Mouse (Mus musculus) CH12.LX (cell line): ENCODE measurements around the gene 5330417C22Rik. TPM values are rescaled to one million over a fixed set of nuclear protein-coding genes. Genes with fewer than 3 reads are reported as not detected.

ENCODE experiments used
- DNase-seq: peaks from one replicate; pipeline ENCODE4 v3.0.0-alpha.2; 2013; ENCODE audit errors: extremely low read depth
- H3K27ac ChIP-seq: 2 replicates; pipeline ENCODE4 v1.5.1; 2012; ENCODE audit warnings: low read depth, mild to moderate bottlenecking, control low read depth, moderate library complexity; ENCODE audit not compliant: insufficient read depth
- H3K27me3 ChIP-seq: replicated peaks from 2 replicates; pipeline ENCODE3; 2012; ENCODE audit warnings: inconsistent platforms
- H3K36me3 ChIP-seq, 2 experiments: replicated peaks in 1 of 2; 2 replicates each; pipeline versions ENCODE3 to v1.6.1; 2012; ENCODE audit warnings: inconsistent platforms in 1 of 2, low read length in 1 of 2, mild to moderate bottlenecking in 1 of 2, mixed read lengths in 1 of 2, moderate library complexity in 1 of 2; ENCODE audit not compliant: control insufficient read depth in 1 of 2, insufficient read depth in 1 of 2
- H3K4me1 ChIP-seq, 2 experiments: 2 replicates each; pipeline ENCODE4 v1.6.1; 2012; ENCODE audit warnings: inconsistent platforms in 1 of 2, moderate library complexity in 1 of 2; ENCODE audit not compliant: insufficient read depth in 2 of 2, control insufficient read depth in 1 of 2
- H3K4me2 ChIP-seq: 2 replicates; pipeline ENCODE4 v1.6.1; 2012; ENCODE audit warnings: low read depth, mild to moderate bottlenecking, control low read depth; ENCODE audit not compliant: poor library complexity, insufficient read depth, severe bottlenecking
- H3K4me3 ChIP-seq, 3 experiments: fragments of 150-350 bp in 1 of 3; sonication (generic) in 1 of 3; replicated peaks in 1 of 3; 2 replicates each; pipeline versions ENCODE3 to v1.5.1; 2011 to 2012; ENCODE audit warnings: low read depth in 2 of 3, low read length in 2 of 3, mild to moderate bottlenecking in 2 of 3, moderate library complexity in 2 of 3, control low read depth in 1 of 3, improper control_type of control experiment in 1 of 3, inconsistent platforms in 1 of 3, mixed read lengths in 1 of 3; ENCODE audit not compliant: poor library complexity in 1 of 3
- H3K79me2 ChIP-seq: replicated peaks from 2 replicates; pipeline ENCODE4 v1.6.1; 2012; ENCODE audit warnings: mild to moderate bottlenecking, moderate library complexity; ENCODE audit not compliant: control insufficient read depth, poor library complexity, insufficient read depth, severe bottlenecking; ENCODE audit errors: extremely low read depth
- H3K9ac ChIP-seq: 2 replicates; pipeline ENCODE4 v1.6.1; 2012; ENCODE audit warnings: low read depth, mild to moderate bottlenecking, control low read depth, moderate library complexity; ENCODE audit not compliant: insufficient read depth
- H3K9me3 ChIP-seq: replicated peaks from 2 replicates; pipeline ENCODE3; 2012; ENCODE audit warnings: low read length, inconsistent platforms, mixed read lengths
- CHD1 ChIP-seq: IDR thresholded peaks from 2 replicates; pipeline ENCODE4 v1.6.1; 2012; ENCODE audit warnings: low read depth, low read length, improper control_type of control experiment, inconsistent platforms
- CTCF ChIP-seq, 2 experiments: IDR thresholded peaks in 1 of 2; conservative IDR thresholded peaks in 1 of 2; 2 replicates each; pipeline ENCODE4 v1.5.1; 2011 to 2012; ENCODE audit warnings: low read depth in 2 of 2, low read length in 2 of 2, improper control_type of control experiment in 1 of 2, inconsistent platforms in 1 of 2, mild to moderate bottlenecking in 1 of 2, moderate library complexity in 1 of 2
- E2F4 ChIP-seq: IDR thresholded peaks from 2 replicates; pipeline ENCODE4 v1.6.1; 2011; ENCODE audit warnings: low read depth, low read length, improper control_type of control experiment; ENCODE audit not compliant: insufficient replicate concordance
- ELF1 ChIP-seq: IDR thresholded peaks from 2 replicates; pipeline ENCODE4 v1.6.1; 2014; ENCODE audit warnings: low read depth, mild to moderate bottlenecking, inconsistent platforms, low read length, improper control_type of control experiment
- ETS1 ChIP-seq: conservative IDR thresholded peaks from 2 replicates; pipeline ENCODE4 v1.6.1; 2012; ENCODE audit warnings: low read depth, mild to moderate bottlenecking, inconsistent platforms, low read length, improper control_type of control experiment, moderate library complexity
- GABPA ChIP-seq: IDR thresholded peaks from 2 replicates; pipeline ENCODE4 v1.6.1; 2012; ENCODE audit warnings: low read depth, low read length, improper control_type of control experiment, inconsistent platforms; ENCODE audit not compliant: insufficient replicate concordance
- HCFC1 ChIP-seq: IDR thresholded peaks from 2 replicates; pipeline ENCODE4 v1.6.1; 2012; ENCODE audit warnings: low read depth, mild to moderate bottlenecking, inconsistent platforms, low read length, improper control_type of control experiment
- IRF4 ChIP-seq: IDR thresholded peaks from 2 replicates; pipeline ENCODE4 v1.6.1; 2014; ENCODE audit warnings: low read depth, mild to moderate bottlenecking, inconsistent platforms, low read length, improper control_type of control experiment
- JUN ChIP-seq: IDR thresholded peaks from 2 replicates; pipeline ENCODE4 v1.6.1; 2011; ENCODE audit warnings: low read depth, mild to moderate bottlenecking, low read length, improper control_type of control experiment, moderate library complexity; ENCODE audit not compliant: insufficient read depth
- MAFK ChIP-seq: IDR thresholded peaks from 2 replicates; pipeline ENCODE4 v1.6.1; 2011; ENCODE audit warnings: low read length, improper control_type of control experiment; ENCODE audit not compliant: insufficient replicate concordance
- MAX ChIP-seq: IDR thresholded peaks from 2 replicates; pipeline ENCODE4 v1.6.1; 2011; ENCODE audit warnings: low read length, improper control_type of control experiment
- MAZ ChIP-seq: IDR thresholded peaks from 2 replicates; pipeline ENCODE4 v1.6.1; 2012; ENCODE audit warnings: low read depth, mild to moderate bottlenecking, inconsistent platforms, low read length, improper control_type of control experiment, moderate library complexity
- MYC ChIP-seq: IDR thresholded peaks from 2 replicates; pipeline ENCODE4 v1.6.1; 2011; ENCODE audit warnings: low read depth, mild to moderate bottlenecking, improper control_type of control experiment, low read length
- NELFE ChIP-seq: IDR thresholded peaks from 2 replicates; pipeline ENCODE4 v1.6.1; 2011; ENCODE audit warnings: low read depth, low read length, improper control_type of control experiment
- NRF1 ChIP-seq: IDR thresholded peaks from 2 replicates; pipeline ENCODE4 v1.6.1; 2014; ENCODE audit warnings: low read depth, mild to moderate bottlenecking, inconsistent platforms, low read length, improper control_type of control experiment, moderate library complexity
- PAX5 ChIP-seq: IDR thresholded peaks from 2 replicates; pipeline ENCODE4 v1.6.1; 2012; ENCODE audit warnings: low read length, inconsistent platforms, mixed read lengths
- RAD21 ChIP-seq: IDR thresholded peaks from 2 replicates; pipeline ENCODE4 v1.6.1; 2011; ENCODE audit warnings: low read depth, mild to moderate bottlenecking, low read length, improper control_type of control experiment, moderate library complexity
- RCOR1 ChIP-seq: conservative IDR thresholded peaks from 2 replicates; pipeline ENCODE4 v1.6.1; 2012; ENCODE audit warnings: low read depth, mild to moderate bottlenecking, inconsistent platforms, low read length, improper control_type of control experiment
- SIN3A ChIP-seq: IDR thresholded peaks from 2 replicates; pipeline ENCODE4 v1.6.1; 2012; ENCODE audit warnings: low read length, improper control_type of control experiment, inconsistent platforms
- SMC3 ChIP-seq: IDR thresholded peaks from 2 replicates; pipeline ENCODE4 v1.6.1; 2011; ENCODE audit warnings: low read depth, low read length, improper control_type of control experiment
- TCF12 ChIP-seq: IDR thresholded peaks from 2 replicates; pipeline ENCODE4 v1.6.1; 2014; ENCODE audit warnings: low read depth, mild to moderate bottlenecking, inconsistent platforms, low read length, improper control_type of control experiment
- USF1 ChIP-seq: IDR thresholded peaks from 2 replicates; pipeline ENCODE4 v1.6.1; 2014; ENCODE audit warnings: low read depth, mild to moderate bottlenecking, inconsistent platforms, low read length, improper control_type of control experiment
- USF2 ChIP-seq: conservative IDR thresholded peaks from 2 replicates; pipeline ENCODE4 v1.6.1; 2011; ENCODE audit warnings: low read depth, low read length, improper control_type of control experiment
- ZC3H11A ChIP-seq: IDR thresholded peaks from 2 replicates; pipeline ENCODE4 v1.6.1; 2012; ENCODE audit warnings: low read depth, mild to moderate bottlenecking, inconsistent platforms, low read length, improper control_type of control experiment
- ZKSCAN1 ChIP-seq: IDR thresholded peaks from 2 replicates; pipeline ENCODE4 v1.6.1; 2012; ENCODE audit warnings: low read depth, inconsistent platforms, low read length, improper control_type of control experiment, borderline replicate concordance
- ZMIZ1 ChIP-seq: IDR thresholded peaks from 2 replicates; pipeline ENCODE4 v1.6.1; 2012; ENCODE audit warnings: low read depth, mild to moderate bottlenecking, inconsistent platforms, low read length, improper control_type of control experiment
- dilution Hi-C: fragments of 300-500 bp; cut with MboI; formaldehyde crosslinking; loops from 2 replicates; pipeline ENCODE4 v1.14.3; 2020; ENCODE audit warnings: low sequenced_read_pairs; ENCODE audit not compliant: extremely low pct_unique_long_range_greater_than_20kb, extremely low pct_ligation_motif_present
- in situ Hi-C: fragments of 300-500 bp; cut with MboI; formaldehyde crosslinking; loops from 3 replicates; pipeline ENCODE4 v1.14.3; 2019; ENCODE audit warnings: low sequenced_read_pairs, low pct_ligation_motif_present, low pct_unique_long_range_greater_than_20kb, mixed read lengths
- polyA plus RNA-seq: library from polyadenylated mRNA; unstranded; fragments of >175 nt; gene quantifications from 2 replicates; pipeline ENCODE4 v1.2.1, GENCODE M21; 2012; ENCODE audit warnings: low read depth; ENCODE audit not compliant: insufficient read length
- total RNA-seq, 2 experiments: library from RNA; depleted of rRNA; stranded (reverse); fragments of 300-350 nt in 1 of 2; fragments of >200 nt in 1 of 2; gene quantifications; 2 replicates each; pipeline ENCODE4 v1.2.3; 2012 to 2014

5330417C22Rik gene
- total and polyA plus RNA-seq, 3 experiments: 0.05 to 0.27 (median 0.17) TPM

GRCm38 (mm10) chr3:108444029-108444428 lies 92.3 kb downstream of the 5330417C22Rik start (continued):
- TF ChIP-seq IRF4 (no peak; the same call in 1 of the 2 replicates), RCOR1 (no peak), E2F4 (no peak), ETS1 (peak; percentile 91), ZKSCAN1 (no peak), ZC3H11A (no peak)

GRCm38 (mm10) chr3:108436380-108436714 lies 100.0 kb downstream of the 5330417C22Rik start:
- no peak for DNase-seq
- Histone ChIP-seq H3K4me3 (no peak overlapping the region), H3K27me3 (no peaks in the 10 kb centered on the region), H3K79me2 (peaks cover 57% of the 10 kb centered on the region), H3K27ac (peak overlapping the region; percentile 94)
- no peak for TF ChIP-seq NRF1
- no peak for TF ChIP-seq MAX
- no peak for TF ChIP-seq CHD1
- TF ChIP-seq SMC3: peak; percentile 38
- no peak for TF ChIP-seq PAX5
- TF ChIP-seq CTCF (conservative IDR thresholded peaks at IDR 0.05 in 1 of 2, IDR thresholded peaks at IDR 0.05 in 1 of 2; ENCODE audit: low read depth in 2 of 2, low read length in 2 of 2): peak in 1 of 2 experiments; percentile 60; a peak in 2 of 4 replicates
- no peak for TF ChIP-seq ZMIZ1
- TF ChIP-seq ETS1: no peak
- no peak for TF ChIP-seq MYC
- no peak for TF ChIP-seq MAFK
- TF ChIP-seq ZC3H11A: no peak
- no peak for TF ChIP-seq TCF12
- TF ChIP-seq, all 38 proteins: peak for 2
- no peaks in the 10 kb centered on the region for H3K9me3 ChIP-seq
- peaks cover 64 to 96% of the 10 kb centered on the region in 2 experiments for H3K36me3 ChIP-seq
- in situ Hi-C loops: no loop called here
- peak overlapping the region; percentile 58; the same call in 1 of the 2 replicates for H3K4me2 ChIP-seq
- dilution Hi-C loops: no loop called here
- peak overlapping the region; percentile 20 for H3K9ac ChIP-seq
- H3K4me1 ChIP-seq: peaks cover 12 to 60% of the 10 kb centered on the region in 2 experiments

- Histone ChIP-seq H3K9me3 (no peaks in the 10 kb centered on the region), H3K4me2 (peak overlapping the region; percentile 58), H3K79me2 (peaks cover 52% of the 10 kb centered on the region), H3K4me1 (peaks cover 10 to 55% of the 10 kb centered on the region in 2 experiments), H3K27ac (peak overlapping the region; percentile 94), H3K9ac (peak overlapping the region; percentile 20), H3K4me3 (no peak overlapping the region), H3K27me3 (no peaks in the 10 kb centered on the region), H3K36me3 (peaks cover 68 to 96% of the 10 kb centered on the region in 2 experiments)
- in situ Hi-C loops (no loop called here), dilution Hi-C loops (no loop called here)
- DNase-seq: peak; percentile 65
- TF ChIP-seq RCOR1 (peak; percentile 38; the same call in 1 of the 2 replicates), MAX (peak; percentile 63; the same call in 1 of the 2 replicates), RAD21 (no peak), ZKSCAN1 (no peak), MYC (peak; percentile 69; the same call in 1 of the 2 replicates), IRF4 (peak; percentile 68; the same call in 1 of the 2 replicates), USF2 (no peak), E2F4 (no peak), CHD1 (no peak), ELF1 (0 out of 2 replicates have a peak, but pooled peaks have one; percentile 10), JUN (peak; percentile 92), PAX5 (no peak), ETS1 (peak; percentile 83), MAZ (no peak; the same call in 1 of the 2 replicates), USF1 (no peak), HCFC1 (no peak; the same call in 1 of the 2 replicates), SIN3A (peak; percentile 38; the same call in 1 of the 2 replicates), NELFE (no peak), GABPA (no peak)
Observed at GRCm38 (mm10) chr3:108435701-108436379, 100.5 kb downstream of the 5330417C22Rik start.
